Mouse (Mus musculus): ENCODE data around the gene Akr1c6. TPM values are rescaled to one million over a fixed set of nuclear protein-coding genes. Genes with fewer than 3 reads are reported as not detected.

Gene Akr1c6
- total and polyA plus RNA-seq, 2 experiments from 2014 or later = not detected

DNA sequence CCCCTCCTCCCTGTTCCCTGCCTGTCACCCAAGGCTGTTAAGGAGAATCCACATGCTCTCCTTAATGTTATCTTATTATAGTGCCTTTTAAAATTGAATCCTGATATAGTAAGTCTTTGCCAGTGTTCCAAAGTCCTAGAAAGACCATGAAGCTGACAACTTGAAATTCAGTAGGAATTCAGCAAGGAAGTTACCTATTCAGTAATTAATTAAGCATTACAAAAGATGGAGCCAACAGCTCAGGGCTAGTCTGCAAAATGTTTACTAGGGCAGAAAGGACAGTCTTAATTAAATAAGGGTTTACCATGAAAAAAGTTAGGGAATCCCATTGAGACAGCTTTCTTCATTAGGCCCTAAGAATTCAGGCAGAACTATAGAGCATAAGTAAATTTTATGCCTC, 31.9 kb upstream of the Akr1c6 start:
- Histone ChIP-seq H3K9me3 (ENCODE audit: low read length) (0 out of 2 replicates have a peak, but pooled peaks cover 3% of the 10 kb centered on the region), H3K4me1 (ENCODE audit: insufficient read depth, low read length) (no peaks in the 10 kb centered on the region), H3K36me3 (ENCODE audit: insufficient read depth, low read length) (no peaks in the 10 kb centered on the region), H3K27me3 (ENCODE audit: insufficient read depth, low read length) (no peaks in the 10 kb centered on the region), H3K9ac (replicated peaks; ENCODE audit: low read length, poor library complexity, severe bottlenecking) (no peak overlapping the region), H3K27ac (ENCODE audit: low read depth, low read length) (no peak overlapping the region), H3K4me2 (ENCODE audit: low read depth, low read length, poor library complexity, severe bottlenecking) (no peak overlapping the region), H3K4me3 (ENCODE audit: low read depth, low read length) (no peak overlapping the region)
- TF ChIP-seq CTCF (IDR thresholded peaks at IDR 0.05) = no peak
- ATAC-seq (ENCODE audit: low FRiP score) (no peak), DNase-seq (ENCODE audit: low spot score) (no peak)

DNA sequence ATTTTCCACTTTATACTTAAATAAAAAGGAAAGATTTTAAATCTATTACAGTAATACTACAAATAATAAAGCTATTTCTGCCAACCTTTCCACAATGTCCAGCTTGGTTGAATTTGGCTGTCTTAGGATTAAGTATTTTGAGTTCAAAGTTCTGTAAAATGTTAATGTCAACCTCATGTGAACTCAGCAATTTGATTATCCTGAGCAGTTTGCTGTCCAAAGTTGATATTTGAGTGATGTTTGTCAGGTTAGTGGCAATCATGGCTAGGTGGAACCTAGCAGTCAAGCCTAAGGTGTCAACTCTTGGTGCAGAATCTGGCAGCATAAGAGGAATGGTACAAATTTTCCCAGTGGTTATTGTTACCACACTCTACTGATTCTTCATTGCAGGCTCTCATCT, 29.4 kb upstream of the Akr1c6 start:
- Histone ChIP-seq H3K4me3 (ENCODE audit: low read depth, low read length) (no peak overlapping the region), H3K27me3 (ENCODE audit: insufficient read depth, low read length) (no peaks in the 10 kb centered on the region), H3K9ac (replicated peaks; ENCODE audit: low read length, poor library complexity, severe bottlenecking) (no peak overlapping the region), H3K9me3 (ENCODE audit: low read length) (0 out of 2 replicates have a peak, but pooled peaks cover 3% of the 10 kb centered on the region), H3K36me3 (ENCODE audit: insufficient read depth, low read length) (no peaks in the 10 kb centered on the region), H3K27ac (ENCODE audit: low read depth, low read length) (no peak overlapping the region), H3K4me2 (ENCODE audit: low read depth, low read length, poor library complexity, severe bottlenecking) (no peak overlapping the region), H3K4me1 (ENCODE audit: insufficient read depth, low read length) (no peaks in the 10 kb centered on the region)
- ATAC-seq (ENCODE audit: low FRiP score) = no peak
- no peak for DNase-seq (ENCODE audit: low spot score)
- no peak for TF ChIP-seq CTCF (IDR thresholded peaks at IDR 0.05)

- Histone ChIP-seq H3K27me3 (ENCODE audit: insufficient read depth, low read length) (no peaks in the 10 kb centered on the region), H3K9me3 (ENCODE audit: low read length) (0 out of 2 replicates have a peak, but pooled peaks cover 2% of the 10 kb centered on the region), H3K27ac (ENCODE audit: low read depth, low read length) (no peak overlapping the region), H3K36me3 (ENCODE audit: insufficient read depth, low read length) (no peaks in the 10 kb centered on the region), H3K4me1 (ENCODE audit: insufficient read depth, low read length) (no peaks in the 10 kb centered on the region), H3K4me3 (ENCODE audit: low read depth, low read length) (no peak overlapping the region), H3K4me2 (ENCODE audit: low read depth, low read length, poor library complexity, severe bottlenecking) (no peak overlapping the region), H3K9ac (replicated peaks; ENCODE audit: low read length, poor library complexity, severe bottlenecking) (no peak overlapping the region)
- TF ChIP-seq CTCF (IDR thresholded peaks at IDR 0.05) = no peak
- 93% methylated on average over 1 of the region's 1 CpGs for WGBS
- DNase-seq (ENCODE audit: low spot score) (no peak), ATAC-seq (ENCODE audit: low FRiP score) (no peak)
These were observed 27.3 kb upstream of the Akr1c6 start for GRCm38 (mm10) chr13:4406771-4407170.

- H3K9ac ChIP-seq (replicated peaks; ENCODE audit: low read length, poor library complexity, severe bottlenecking) = no peak overlapping the region
- TF ChIP-seq CTCF (IDR thresholded peaks at IDR 0.05) = no peak
- H3K27me3 ChIP-seq (ENCODE audit: insufficient read depth, low read length) = no peaks in the 10 kb centered on the region
- H3K4me3 ChIP-seq (ENCODE audit: low read depth, low read length) = no peak overlapping the region
- DNase-seq (ENCODE audit: low spot score) (no peak), ATAC-seq (ENCODE audit: low FRiP score) (no peak)
- no peaks in the 10 kb centered on the region for H3K36me3 ChIP-seq (ENCODE audit: insufficient read depth, low read length)
- no peak overlapping the region for H3K4me2 ChIP-seq (ENCODE audit: low read depth, low read length, poor library complexity, severe bottlenecking)
- WGBS = 82% methylated on average over 2 of the region's 2 CpGs
- H3K9me3 ChIP-seq (ENCODE audit: low read length) = no peaks in the 10 kb centered on the region
- H3K4me1 ChIP-seq (ENCODE audit: insufficient read depth, low read length) = no peaks in the 10 kb centered on the region
- H3K27ac ChIP-seq (ENCODE audit: low read depth, low read length) = no peak overlapping the region
These were observed 5.5 kb upstream of the Akr1c6 start for GRCm38 (mm10) chr13:4428558-4428957.

DNA sequence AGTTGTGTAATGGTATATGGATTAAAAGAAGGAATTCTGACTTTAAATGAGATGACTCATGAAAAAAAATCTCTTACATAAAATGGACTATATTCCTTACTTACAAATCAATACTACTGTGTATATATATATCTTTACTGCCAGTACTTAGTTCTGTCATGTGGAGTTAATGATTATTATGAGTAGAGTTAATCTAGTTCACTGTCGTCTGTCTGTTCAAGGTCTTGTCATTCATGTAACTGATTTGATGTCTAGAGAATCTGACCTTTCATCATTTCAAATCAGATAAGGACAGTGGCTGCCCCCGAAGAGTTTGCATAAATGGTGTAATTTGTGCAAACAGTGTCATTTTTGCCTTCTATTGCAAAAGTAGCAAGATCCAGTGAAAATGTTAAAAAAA, 5.1 kb upstream of the Akr1c6 start:
- DNase-seq (ENCODE audit: low spot score) = no peak
- Histone ChIP-seq H3K27me3 (ENCODE audit: insufficient read depth, low read length) (no peaks in the 10 kb centered on the region), H3K36me3 (ENCODE audit: insufficient read depth, low read length) (no peaks in the 10 kb centered on the region), H3K4me1 (ENCODE audit: insufficient read depth, low read length) (no peaks in the 10 kb centered on the region), H3K9ac (replicated peaks; ENCODE audit: low read length, poor library complexity, severe bottlenecking) (no peak overlapping the region), H3K4me2 (ENCODE audit: low read depth, low read length, poor library complexity, severe bottlenecking) (no peak overlapping the region), H3K4me3 (ENCODE audit: low read depth, low read length) (no peak overlapping the region), H3K9me3 (ENCODE audit: low read length) (no peaks in the 10 kb centered on the region), H3K27ac (ENCODE audit: low read depth, low read length) (no peak overlapping the region)
- ATAC-seq (ENCODE audit: low FRiP score) = no peak
- WGBS = 82% methylated on average over 2 of the region's 2 CpGs
- no peak for TF ChIP-seq CTCF (IDR thresholded peaks at IDR 0.05)

DNA sequence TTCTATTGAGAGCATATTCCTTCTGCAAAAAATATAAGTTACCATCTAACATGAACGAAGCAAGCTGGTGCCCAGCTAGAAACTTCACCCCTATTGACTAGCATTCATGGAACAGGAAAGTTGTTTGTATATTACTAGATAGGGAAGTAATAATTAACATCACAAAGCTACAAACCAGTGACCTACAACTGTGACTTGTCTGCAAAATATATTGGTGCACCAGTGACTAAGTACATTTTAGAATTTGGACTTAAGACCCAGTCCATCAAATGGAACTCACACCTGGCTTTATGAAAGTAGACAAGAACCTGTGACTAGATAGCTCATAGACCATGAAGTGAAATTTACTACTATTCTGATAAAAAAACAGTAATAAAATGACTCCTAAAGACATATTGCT, 3.0 kb upstream of the Akr1c6 start:
- no peak overlapping the region for H3K27ac ChIP-seq (ENCODE audit: low read depth, low read length)
- TF ChIP-seq CTCF (IDR thresholded peaks at IDR 0.05) = no peak
- 82% methylated on average over 1 of the region's 1 CpGs for WGBS
- H3K9me3 ChIP-seq (ENCODE audit: low read length) = no peaks in the 10 kb centered on the region
- ATAC-seq (ENCODE audit: low FRiP score) (no peak), DNase-seq (ENCODE audit: low spot score) (no peak)
- H3K27me3 ChIP-seq (ENCODE audit: insufficient read depth, low read length) = no peaks in the 10 kb centered on the region
- H3K9ac ChIP-seq (replicated peaks; ENCODE audit: low read length, poor library complexity, severe bottlenecking) = no peak overlapping the region
- no peak overlapping the region for H3K4me2 ChIP-seq (ENCODE audit: low read depth, low read length, poor library complexity, severe bottlenecking)
- H3K36me3 ChIP-seq (ENCODE audit: insufficient read depth, low read length) = no peaks in the 10 kb centered on the region
- no peaks in the 10 kb centered on the region for H3K4me1 ChIP-seq (ENCODE audit: insufficient read depth, low read length)
- no peak overlapping the region for H3K4me3 ChIP-seq (ENCODE audit: low read depth, low read length)

Measured in midbrain, postnatal 0 days (tissue).